Mouse (Mus musculus) spleen, adult 2 months (tissue): ENCODE results near the gene Mdn1.

Experiments
- CTCF ChIP-seq: fragments of 200-500 bp; IDR thresholded peaks from 2 replicates; pipeline ENCODE4 v1.5.1; 2011; ENCODE audit warnings: mild to moderate bottlenecking, inconsistent platforms; ENCODE audit not compliant: insufficient read depth, insufficient read length, insufficient replicate concordance; ENCODE audit errors: extremely low read depth
- POLR2A ChIP-seq: fragments of 200-500 bp; IDR thresholded peaks from 2 replicates; pipeline ENCODE4 v1.6.1; 2011; ENCODE audit warnings: low read depth, low read length, inconsistent platforms

DNA sequence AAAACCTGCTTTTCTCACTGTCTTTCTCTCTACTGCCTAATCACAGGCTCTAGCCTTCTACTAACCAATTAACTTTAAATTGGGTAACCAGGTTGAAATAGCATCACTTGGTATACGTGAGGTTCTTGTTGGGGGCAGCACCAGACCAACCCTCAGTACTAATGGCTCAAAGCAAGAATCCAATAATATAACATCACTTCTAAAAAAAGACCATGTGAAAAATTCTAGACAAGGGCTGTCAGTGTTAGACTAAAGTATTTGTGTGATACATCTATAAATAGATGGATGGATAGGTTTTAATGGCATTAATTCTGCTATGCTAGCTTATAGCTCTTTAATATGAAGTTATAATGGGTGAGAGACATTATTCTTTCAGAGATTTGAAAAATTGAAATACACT, 60.8 kb downstream of the Mdn1 start:
- TF ChIP-seq POLR2A (no peak), CTCF (no peak)
